Mouse (Mus musculus): ENCODE measurements at regions not wholly inside any gene's neighbourhood (a gene's known extent, or its start where the extent isn't known, plus 50 kb on each side); places are given as distances from the start of the nearest gene placed in this dataset.

- DNase-seq (ENCODE audit: low spot score) = no peak
Measured at GRCm38 (mm10) chr14:101997535-101997934, 267.8 kb downstream of the Lmo7 start.

GRCm38 (mm10) chr14:101984401-101984800 is 254.6 kb downstream of the Lmo7 start:
- DNase-seq (ENCODE audit: low spot score) = no peak
